Mouse (Mus musculus) fat pad, adult 2 months (tissue): ENCODE measurements around the gene Nhsl2.

Experiments
- DNase-seq: peaks from one replicate; pipeline ENCODE4 v3.0.0-alpha.2; 2011; ENCODE audit warnings: low read depth, low spot score; ENCODE audit errors: extremely low read depth

Nhsl2 gene

GRCm38 (mm10) chrX:101979267-101979666 is 130.1 kb downstream of the Nhsl2 start:
- no peak for DNase-seq

- DNase-seq = no peak
Observed at GRCm38 (mm10) chrX:101980586-101980985, 131.4 kb downstream of the Nhsl2 start.

GRCm38 (mm10) chrX:101981450-101981849 is 132.3 kb downstream of the Nhsl2 start:
- DNase-seq = no peak

- DNase-seq = no peak
Observed at GRCm38 (mm10) chrX:101983638-101984037, 134.5 kb downstream of the Nhsl2 start.

- no peak for DNase-seq
Observed at GRCm38 (mm10) chrX:101986657-101987367, 137.6 kb downstream of the Nhsl2 start.

- no peak for DNase-seq
Observed at GRCm38 (mm10) chrX:101993841-101994571, 144.8 kb downstream of the Nhsl2 start.

GRCm38 (mm10) chrX:101996726-101997125 is 147.5 kb downstream of the Nhsl2 start:
- DNase-seq = no peak

- no peak for DNase-seq
Observed at GRCm38 (mm10) chrX:102003632-102004315, 154.6 kb downstream of the Nhsl2 start.

- DNase-seq = no peak
Observed at GRCm38 (mm10) chrX:102004370-102004769, 155.2 kb downstream of the Nhsl2 start.

- no peak for DNase-seq
Observed at GRCm38 (mm10) chrX:102005141-102005641, 156.0 kb downstream of the Nhsl2 start.

- DNase-seq = no peak
Observed at GRCm38 (mm10) chrX:102007935-102008334, 158.8 kb downstream of the Nhsl2 start.

- DNase-seq = no peak
Observed at GRCm38 (mm10) chrX:102017213-102017923, 168.2 kb downstream of the Nhsl2 start.

GRCm38 (mm10) chrX:102018890-102019289 is 169.7 kb downstream of the Nhsl2 start:
- no peak for DNase-seq

GRCm38 (mm10) chrX:102019471-102020240 is 170.5 kb downstream of the Nhsl2 start:
- no peak for DNase-seq

- DNase-seq = no peak
Observed at GRCm38 (mm10) chrX:102024976-102025375, 175.8 kb downstream of the Nhsl2 start.

- DNase-seq = no peak
Observed at GRCm38 (mm10) chrX:102031851-102032250, 182.7 kb downstream of the Nhsl2 start.

- DNase-seq = no peak
Observed at GRCm38 (mm10) chrX:102032431-102032830, 183.2 kb downstream of the Nhsl2 start.

GRCm38 (mm10) chrX:102033566-102033965 is 184.4 kb downstream of the Nhsl2 start:
- DNase-seq = no peak

- no peak for DNase-seq
Observed at GRCm38 (mm10) chrX:102035671-102036070, 186.5 kb downstream of the Nhsl2 start.

- DNase-seq = no peak
Observed at GRCm38 (mm10) chrX:102036866-102037361, 187.7 kb downstream of the Nhsl2 start.
